Mouse (Mus musculus) adrenal gland, adult 2 months (tissue): Measurements from ENCODE around the gene Mroh7. TPM values are rescaled to one million over a fixed set of nuclear protein-coding genes. Genes with fewer than 3 reads are reported as not detected.
"Not testable (repeated sequence)": the region's sequence is repeated elsewhere in the genome, so short reads cannot be mapped to it uniquely, and the experiment has no call there.

ENCODE experiments used
- DNase-seq: peaks from one replicate; pipeline ENCODE4 v3.0.0; 2021
- long read RNA-seq: library from polyadenylated mRNA; stranded (forward); transcript quantifications from one replicate; pipeline ENCODE4 v2.0.0, GENCODE M21; 2021
- polyA plus RNA-seq: library from polyadenylated mRNA; depleted of rRNA; stranded (reverse); fragments of >200 nt; gene quantifications from 2 replicates; pipeline ENCODE4 v1.2.3, GENCODE M21; 2012; rRNA removed
- total RNA-seq, 2 experiments: library from RNA; stranded (reverse); gene quantifications; 2 replicates each; pipeline ENCODE4 v1.2.3; 2021

Mroh7 gene
- 1 to 10 TPM in 1 of 2 experiments, under 1 TPM in 1; 0.83 to 1.4 TPM for total RNA-seq
- polyA plus RNA-seq, result 3.1 and 5.1 TPM in 2 replicates
- long read RNA-seq, partial matches to known transcripts, result 2 of 2 reads
- long read RNA-seq, other reads (novel, unspliced or antisense), result 0 of 2 reads

- DNase-seq, result no peak
Observed at GRCm38 (mm10) chr4:106730814-106731213, at the start of gene Mroh7. Gene Mroh7, minus strand, starts transcription at chr4:106730925.

GRCm38 (mm10) chr4:106780045-106780444 is 49.3 kb upstream of the Mroh7 start:
- no peak for DNase-seq

GRCm38 (mm10) chr4:106778116-106778788 is 47.5 kb upstream of the Mroh7 start:
- DNase-seq, result peak; percentile 97

- no peak for DNase-seq
Observed at GRCm38 (mm10) chr4:106776998-106777397, 46.3 kb upstream of the Mroh7 start.

- DNase-seq, result not testable (repeated sequence)
Observed at GRCm38 (mm10) chr4:106775767-106776166, 45.0 kb upstream of the Mroh7 start.

- no peak for DNase-seq
Observed at GRCm38 (mm10) chr4:106772558-106772957, 41.8 kb upstream of the Mroh7 start.

GRCm38 (mm10) chr4:106769306-106769705 is 38.6 kb upstream of the Mroh7 start:
- DNase-seq, result no peak

GRCm38 (mm10) chr4:106764166-106764565 is 33.4 kb upstream of the Mroh7 start:
- DNase-seq, result peak; percentile 36

- DNase-seq, result no peak
Observed at GRCm38 (mm10) chr4:106751726-106752125, 21.0 kb upstream of the Mroh7 start.

GRCm38 (mm10) chr4:106749699-106750098 is 19.0 kb upstream of the Mroh7 start:
- peak; percentile 73 for DNase-seq

GRCm38 (mm10) chr4:106747001-106747580 is 16.4 kb upstream of the Mroh7 start:
- no peak for DNase-seq

- DNase-seq, result no peak
Observed at GRCm38 (mm10) chr4:106745862-106746261, 15.1 kb upstream of the Mroh7 start.

GRCm38 (mm10) chr4:106737904-106738303 is 7.2 kb upstream of the Mroh7 start:
- no peak for DNase-seq

GRCm38 (mm10) chr4:106736884-106737283 is 6.2 kb upstream of the Mroh7 start:
- not testable (repeated sequence) for DNase-seq

GRCm38 (mm10) chr4:106733636-106734035 is 2.9 kb upstream of the Mroh7 start, which contains the start of gene Fam151a:
Gene Fam151a, plus strand, starts transcription at chr4:106733889.
- DNase-seq, result no peak

- DNase-seq, result no peak
Observed at GRCm38 (mm10) chr4:106720631-106721030, 10.1 kb downstream of the Mroh7 start.

- DNase-seq, result no peak
Observed at GRCm38 (mm10) chr4:106713622-106714021, 17.1 kb downstream of the Mroh7 start.

- peak; percentile 82 for DNase-seq
Observed at GRCm38 (mm10) chr4:106708408-106708807, 22.3 kb downstream of the Mroh7 start.

GRCm38 (mm10) chr4:106707957-106708356 is 22.8 kb downstream of the Mroh7 start:
- DNase-seq, result peak; percentile 64

GRCm38 (mm10) chr4:106705096-106705665 is 25.5 kb downstream of the Mroh7 start:
- DNase-seq, result no peak

- no peak for DNase-seq
Observed at GRCm38 (mm10) chr4:106704416-106704815, 26.3 kb downstream of the Mroh7 start.

- DNase-seq, result no peak
Observed at GRCm38 (mm10) chr4:106703956-106704355, 26.8 kb downstream of the Mroh7 start.

- DNase-seq, result no peak
Observed at GRCm38 (mm10) chr4:106700798-106701197, 29.9 kb downstream of the Mroh7 start.
